Mouse (Mus musculus) heart, embryonic 10.5 days (tissue): Measurements from ENCODE around the gene Pde1c. TPM values are rescaled to one million over a fixed set of nuclear protein-coding genes. Genes with fewer than 3 reads are reported as not detected.

ENCODE experiments used
- DNase-seq: peaks from one replicate; pipeline ENCODE4 v3.0.0-alpha.2; 2017; ENCODE audit warnings: low spot score
- H3K27ac ChIP-seq: fragments of 300-500 bp; sonication (generic); 2 replicates; pipeline ENCODE4 v1.5.1; 2016; ENCODE audit warnings: mild to moderate bottlenecking
- H3K27me3 ChIP-seq: fragments of 300-500 bp; sonication (generic); 2 replicates; pipeline ENCODE4 v1.6.1; 2016; ENCODE audit warnings: mild to moderate bottlenecking; ENCODE audit not compliant: poor library complexity, insufficient read depth, severe bottlenecking
- H3K36me3 ChIP-seq: fragments of 300-500 bp; sonication (generic); 2 replicates; pipeline ENCODE4 v1.6.1; 2016; ENCODE audit warnings: mild to moderate bottlenecking, moderate library complexity
- H3K4me1 ChIP-seq: fragments of 300-500 bp; sonication (generic); 2 replicates; pipeline ENCODE4 v1.6.1; 2016; ENCODE audit warnings: mild to moderate bottlenecking
- H3K4me3 ChIP-seq: fragments of 300-500 bp; sonication (generic); 2 replicates; pipeline ENCODE4 v1.5.1; 2016; ENCODE audit warnings: mild to moderate bottlenecking, moderate library complexity
- H3K9me3 ChIP-seq: fragments of 300-500 bp; sonication (generic); 2 replicates; pipeline ENCODE4 v1.6.1; 2016; ENCODE audit warnings: mild to moderate bottlenecking, moderate library complexity
- WGBS: fragments of 180-500 bp; shearing (Covaris S2); methylation state at CpG from one replicate; pipeline ENCODE4 v1.1.7; 2016; 5-methylcytosine and 5-hydroxymethylcytosine counted together
- polyA plus RNA-seq: library from polyadenylated mRNA; unstranded; fragments of >200 nt; fragmentation: Nextera tagmentation; extraction: Ambion mirVana; gene quantifications from 2 replicates; pipeline ENCODE4 v1.2.1, GENCODE M21; 2016

The Pde1c gene
- polyA plus RNA-seq, 1 experiment from 2014 or later: 2.2 TPM

DNA sequence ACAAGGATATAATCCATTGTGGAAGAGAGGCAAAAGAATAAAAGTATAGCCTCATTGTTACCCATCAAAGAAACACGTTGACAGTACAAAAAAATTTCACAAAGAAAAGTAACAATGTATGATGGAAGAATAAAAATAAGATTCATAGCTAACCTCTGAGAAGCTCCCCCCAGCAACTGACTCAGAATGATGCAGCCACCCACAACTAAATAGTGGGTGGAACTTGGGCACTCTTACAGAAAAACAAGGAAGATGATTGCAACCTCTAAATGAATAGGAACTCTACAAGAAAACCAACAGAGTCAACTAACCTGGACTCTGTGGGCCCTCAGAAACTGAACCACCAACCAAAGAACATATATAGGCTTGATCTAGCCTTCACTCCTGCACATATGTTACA is 293.4 kb downstream of the Pde1c start:
- no peaks in the 10 kb centered on the region for H3K4me1 ChIP-seq

DNA sequence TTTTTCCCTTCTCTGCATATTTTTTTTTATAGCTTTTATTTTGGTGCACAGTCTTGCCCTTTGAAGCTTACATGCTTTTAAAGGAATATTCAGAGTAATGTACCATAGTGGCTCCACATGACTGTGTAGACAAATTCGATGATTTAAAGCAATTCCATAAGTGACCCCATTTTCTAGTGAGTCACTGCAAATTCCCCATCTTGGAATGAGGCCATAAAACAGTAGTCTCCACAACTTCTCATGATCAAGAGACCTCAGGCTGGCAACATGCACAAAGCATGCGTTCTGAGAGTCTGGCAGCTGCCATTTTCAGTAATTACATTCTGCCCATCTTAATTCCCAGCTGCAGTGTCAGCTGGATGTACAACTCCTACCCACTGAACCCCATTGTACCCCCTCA is 297.2 kb downstream of the Pde1c start:
- H3K27me3 ChIP-seq: no peaks in the 10 kb centered on the region
- no peaks in the 10 kb centered on the region for H3K36me3 ChIP-seq
- 80% methylated on average over 2 of the region's 2 CpGs for whole genome bisulfite sequencing
- no peak for DNase-seq
- H3K4me3 ChIP-seq: no peak overlapping the region
- H3K27ac ChIP-seq: no peak overlapping the region
- H3K9me3 ChIP-seq: no peaks in the 10 kb centered on the region
- no peaks in the 10 kb centered on the region for H3K4me1 ChIP-seq

More for the DNA sequence above, 293.4 kb downstream of the Pde1c start:
- DNase-seq: no peak
- Histone ChIP-seq H3K27me3 (no peaks in the 10 kb centered on the region), H3K36me3 (no peaks in the 10 kb centered on the region), H3K9me3 (no peaks in the 10 kb centered on the region), H3K27ac (no peak overlapping the region), H3K4me3 (no peak overlapping the region)
- 73% methylated on average over 1 of the region's 1 CpGs for WGBS

DNA sequence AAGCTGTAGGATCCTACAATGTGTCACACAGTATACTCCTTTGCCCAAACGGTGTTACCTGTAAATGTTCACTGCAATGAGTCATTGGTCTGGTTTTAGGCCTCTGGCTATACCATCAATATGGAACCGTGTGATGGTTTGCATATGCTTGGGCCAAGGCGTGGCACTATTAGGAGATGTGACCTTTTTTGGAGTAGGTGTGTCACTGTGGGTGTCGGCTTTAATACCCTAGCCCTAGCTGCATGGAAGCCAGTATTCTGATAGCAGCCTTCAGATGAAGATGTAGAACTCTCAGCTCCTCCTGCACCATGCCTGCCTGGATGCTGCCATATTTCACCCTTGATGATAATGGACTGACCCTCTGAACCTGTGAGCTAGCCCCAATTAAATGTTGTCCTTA is 304.4 kb downstream of the Pde1c start:
- H3K4me3 ChIP-seq: no peak overlapping the region
- no peaks in the 10 kb centered on the region for H3K27me3 ChIP-seq
- H3K36me3 ChIP-seq: no peaks in the 10 kb centered on the region
- 88% methylated on average over 4 of the region's 4 CpGs for WGBS
- H3K9me3 ChIP-seq: no peaks in the 10 kb centered on the region
- DNase-seq: no peak
- H3K4me1 ChIP-seq: no peaks in the 10 kb centered on the region
- no peak overlapping the region for H3K27ac ChIP-seq

DNA sequence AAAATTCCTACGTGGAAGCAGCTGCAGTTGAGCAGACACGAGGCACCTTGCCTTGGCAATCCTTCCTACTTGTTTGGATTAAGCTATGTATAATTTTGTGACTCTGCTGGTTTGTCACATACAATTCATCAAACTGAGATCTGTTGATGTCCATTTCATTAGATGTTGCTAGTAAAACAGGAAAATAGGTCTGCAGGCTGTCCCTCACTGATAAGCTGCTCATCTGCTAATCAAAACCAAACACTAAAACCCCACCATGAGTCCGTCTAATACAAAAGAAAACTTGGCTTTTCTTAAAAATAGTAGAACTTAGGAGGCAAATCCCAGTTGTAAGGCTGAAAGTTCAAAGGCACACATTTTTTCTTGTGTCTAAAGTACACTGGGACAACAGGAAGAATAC is 308.8 kb downstream of the Pde1c start:
- 66% methylated on average over 3 of the region's 3 CpGs for WGBS
- Histone ChIP-seq H3K27me3 (no peaks in the 10 kb centered on the region), H3K9me3 (no peaks in the 10 kb centered on the region), H3K4me3 (no peak overlapping the region), H3K27ac (no peak overlapping the region), H3K4me1 (no peaks in the 10 kb centered on the region), H3K36me3 (no peaks in the 10 kb centered on the region)
- DNase-seq: no peak

DNA sequence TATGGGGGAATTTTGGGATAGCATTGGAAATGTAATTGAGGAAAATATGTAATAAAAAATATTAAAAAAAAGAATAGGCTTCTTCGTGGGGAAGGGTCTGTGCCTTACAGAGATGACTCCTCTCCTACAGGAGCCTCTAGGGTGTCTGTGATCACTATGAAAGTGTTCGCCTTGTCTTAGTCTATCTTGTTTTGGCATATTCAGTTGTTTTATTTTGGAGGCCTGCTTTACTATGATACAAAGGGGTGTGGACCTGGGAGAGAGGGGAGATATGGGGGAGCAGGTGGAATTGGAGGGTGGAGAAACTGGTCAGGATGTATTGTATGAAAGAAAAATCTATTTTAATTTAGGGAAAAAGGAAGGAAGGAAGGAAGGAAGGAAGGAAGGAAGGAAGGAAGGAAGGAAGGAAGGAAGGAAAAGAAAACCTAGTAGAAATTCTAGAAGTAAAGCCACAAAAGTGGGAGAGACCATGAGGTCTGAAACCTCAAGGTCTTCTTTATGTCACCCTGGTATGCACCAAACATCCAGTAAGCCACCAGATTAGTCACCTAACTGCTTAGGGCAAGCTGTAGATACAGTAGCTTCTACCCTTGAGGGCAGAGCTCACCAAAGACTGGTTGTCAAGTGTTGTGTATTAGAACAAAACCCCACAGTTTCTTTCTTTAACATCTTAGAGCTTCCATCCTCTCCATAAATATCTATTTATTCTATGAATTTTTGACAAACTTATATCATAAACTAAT is 311.2 kb downstream of the Pde1c start:
- Histone ChIP-seq H3K27me3 (no peaks in the 10 kb centered on the region), H3K4me3 (no peak overlapping the region), H3K9me3 (no peaks in the 10 kb centered on the region), H3K36me3 (no peaks in the 10 kb centered on the region), H3K27ac (no peak overlapping the region), H3K4me1 (no peaks in the 10 kb centered on the region)
- 83% methylated on average over 2 of the region's 2 CpGs for WGBS
- DNase-seq: no peak

DNA sequence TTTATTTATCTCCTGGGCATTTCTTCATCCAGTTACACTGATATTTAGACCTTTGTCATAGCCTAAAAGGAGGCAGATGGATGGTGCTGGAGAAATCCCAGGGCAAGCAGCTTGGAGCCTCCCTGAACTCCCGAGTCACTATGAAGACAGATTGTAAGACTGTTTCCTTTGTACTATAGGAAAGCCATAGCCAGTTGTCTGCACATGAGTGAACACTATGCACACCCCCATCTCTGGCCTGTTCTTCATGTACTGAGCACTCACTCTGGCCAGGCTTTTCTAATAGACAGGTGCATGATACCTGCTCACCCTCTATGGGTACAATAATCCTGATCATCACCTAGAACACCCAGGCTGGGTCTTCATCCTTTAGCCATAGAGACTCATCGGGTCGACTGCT is 318.8 kb downstream of the Pde1c start:
- Histone ChIP-seq H3K27ac (no peak overlapping the region), H3K9me3 (no peaks in the 10 kb centered on the region), H3K36me3 (no peaks in the 10 kb centered on the region), H3K27me3 (no peaks in the 10 kb centered on the region), H3K4me1 (no peaks in the 10 kb centered on the region), H3K4me3 (no peak overlapping the region)
- WGBS: 79% methylated on average over 3 of the region's 3 CpGs
- DNase-seq: no peak

DNA sequence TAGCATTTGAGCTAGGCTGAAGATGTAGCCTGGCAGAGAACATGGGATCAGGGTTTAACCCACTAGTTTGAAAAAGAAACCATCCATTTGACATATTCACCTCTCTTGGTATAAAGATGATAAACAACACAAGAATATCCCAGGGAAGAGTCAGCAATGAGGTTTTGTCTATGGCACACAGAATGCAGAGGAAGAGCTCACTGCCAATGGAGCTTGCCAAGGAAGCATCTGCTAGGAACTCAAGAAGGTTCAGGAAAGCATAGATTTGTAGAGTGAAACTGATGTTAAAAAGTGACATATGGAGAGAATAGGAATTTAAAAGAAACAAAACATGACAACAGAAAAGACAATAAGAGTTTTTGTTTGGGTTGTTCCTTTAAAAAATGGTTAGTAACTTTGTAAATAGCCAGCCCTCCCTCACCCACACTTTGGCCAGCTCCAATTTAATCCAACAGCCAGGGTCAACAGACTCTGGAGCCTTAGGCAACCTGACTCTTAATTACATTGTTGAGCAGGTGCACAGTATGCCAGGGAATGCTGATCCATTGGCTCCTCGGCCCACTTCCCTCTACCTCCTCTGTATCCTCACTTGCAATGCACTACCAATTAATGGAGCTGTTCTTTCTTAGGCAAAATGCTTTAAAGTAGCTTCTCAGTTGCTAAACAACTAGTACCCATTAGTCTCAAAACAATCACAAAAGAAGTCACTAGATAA is 377.3 kb downstream of the Pde1c start:
- no peaks in the 10 kb centered on the region for H3K4me1 ChIP-seq
- no peaks in the 10 kb centered on the region for H3K36me3 ChIP-seq
- H3K27ac ChIP-seq: no peak overlapping the region
- DNase-seq: no peak
- H3K4me3 ChIP-seq: no peak overlapping the region
- H3K27me3 ChIP-seq: no peaks in the 10 kb centered on the region
- no peaks in the 10 kb centered on the region for H3K9me3 ChIP-seq
- 69% methylated on average over 1 of the region's 1 CpGs for WGBS

DNA sequence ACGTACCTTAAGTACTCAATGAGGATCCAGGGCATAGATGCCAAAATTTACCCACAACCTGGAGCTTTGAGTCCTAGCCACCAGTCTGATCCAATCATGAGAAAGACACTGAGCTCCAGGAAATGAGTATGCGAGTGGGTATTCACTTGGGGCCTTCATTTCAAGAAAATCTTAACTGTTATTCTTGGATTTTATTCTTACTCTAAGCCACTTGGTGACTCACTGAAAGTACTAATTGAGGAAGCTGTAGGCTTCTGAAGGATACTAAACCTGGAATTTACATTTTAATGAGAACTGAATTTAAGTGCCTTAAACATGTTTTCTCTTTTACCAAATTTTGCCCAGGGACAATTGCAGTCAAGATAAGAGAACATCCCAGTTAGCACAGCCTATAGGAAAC is 392.4 kb downstream of the Pde1c start:
- no peak overlapping the region for H3K27ac ChIP-seq
- H3K4me1 ChIP-seq: no peaks in the 10 kb centered on the region
- no peaks in the 10 kb centered on the region for H3K36me3 ChIP-seq
- WGBS: 84% methylated on average over 2 of the region's 2 CpGs
- H3K27me3 ChIP-seq: no peaks in the 10 kb centered on the region
- no peak overlapping the region for H3K4me3 ChIP-seq
- no peak for DNase-seq
- H3K9me3 ChIP-seq: no peaks in the 10 kb centered on the region

DNA sequence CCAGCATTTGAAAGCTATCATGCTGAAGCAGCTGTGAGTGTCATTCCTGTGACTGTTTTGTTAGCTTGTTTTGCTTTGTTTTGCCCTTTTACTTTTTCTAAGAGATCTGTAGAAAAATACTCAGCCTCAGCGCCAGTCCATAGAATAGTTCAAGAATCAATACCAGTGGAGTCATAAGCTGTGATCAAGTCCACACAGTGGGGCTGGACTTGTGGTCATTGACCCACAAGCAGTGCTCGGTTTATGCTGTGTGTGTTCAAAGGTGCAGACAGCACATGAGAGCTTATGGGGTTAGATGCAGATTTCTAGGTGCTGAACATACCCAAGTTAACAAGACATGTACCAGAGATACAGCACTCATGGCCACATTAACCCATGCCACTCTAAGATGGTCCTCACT is 396.7 kb downstream of the Pde1c start:
- no peak overlapping the region for H3K27ac ChIP-seq
- no peaks in the 10 kb centered on the region for H3K36me3 ChIP-seq
- no peaks in the 10 kb centered on the region for H3K9me3 ChIP-seq
- WGBS: 77% methylated on average over 2 of the region's 2 CpGs
- no peak for DNase-seq
- no peaks in the 10 kb centered on the region for H3K27me3 ChIP-seq
- no peak overlapping the region for H3K4me3 ChIP-seq
- H3K4me1 ChIP-seq: no peaks in the 10 kb centered on the region

DNA sequence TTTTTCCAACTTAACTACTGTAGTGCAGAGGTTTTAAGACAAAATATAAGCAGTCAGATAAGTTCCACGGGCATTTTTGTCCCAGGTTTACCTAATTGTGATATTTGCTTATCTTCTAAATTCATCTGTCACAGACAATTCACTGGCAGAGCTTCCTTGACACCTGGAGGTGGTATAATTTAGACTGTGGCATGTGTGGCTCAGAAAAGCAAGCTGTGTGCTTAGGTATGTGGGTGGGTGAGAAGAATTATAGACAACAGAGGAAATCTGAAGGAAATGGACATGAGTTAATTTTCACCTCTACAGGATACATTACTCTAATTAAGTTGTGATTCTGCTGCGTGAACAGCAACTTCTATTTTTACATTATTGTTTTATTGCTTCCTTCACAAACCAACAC is 400.2 kb downstream of the Pde1c start:
- H3K9me3 ChIP-seq: no peaks in the 10 kb centered on the region
- no peak overlapping the region for H3K27ac ChIP-seq
- WGBS: 75% methylated on average over 2 of the region's 2 CpGs
- DNase-seq: no peak
- no peaks in the 10 kb centered on the region for H3K36me3 ChIP-seq
- no peak overlapping the region for H3K4me3 ChIP-seq
- no peaks in the 10 kb centered on the region for H3K4me1 ChIP-seq
- no peaks in the 10 kb centered on the region for H3K27me3 ChIP-seq

DNA sequence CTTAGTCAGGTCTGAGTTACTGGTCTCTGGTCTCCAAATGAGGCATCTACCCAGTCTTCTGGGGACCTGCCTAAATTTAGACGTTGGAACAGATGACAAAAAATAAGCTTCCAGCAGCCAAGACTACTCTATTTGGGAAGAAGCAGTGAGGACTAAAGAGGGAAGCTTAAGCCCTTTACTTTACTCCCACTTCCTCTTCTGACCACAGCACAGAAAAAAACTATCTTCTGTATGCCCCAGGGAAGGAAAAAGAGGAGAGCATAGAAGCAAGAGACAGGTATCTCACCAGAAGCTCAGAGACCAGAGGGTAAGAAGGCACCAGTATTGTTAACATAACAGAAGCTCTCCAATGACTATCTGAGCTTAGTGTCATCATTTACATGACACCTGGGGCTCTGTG is 410.7 kb downstream of the Pde1c start:
- H3K27ac ChIP-seq: no peak overlapping the region
- H3K4me3 ChIP-seq: no peak overlapping the region
- H3K36me3 ChIP-seq: no peaks in the 10 kb centered on the region
- H3K9me3 ChIP-seq: no peaks in the 10 kb centered on the region
- no peaks in the 10 kb centered on the region for H3K27me3 ChIP-seq
- H3K4me1 ChIP-seq: no peaks in the 10 kb centered on the region
- no peak for DNase-seq
- WGBS: 68% methylated on average over 1 of the region's 1 CpGs

DNA sequence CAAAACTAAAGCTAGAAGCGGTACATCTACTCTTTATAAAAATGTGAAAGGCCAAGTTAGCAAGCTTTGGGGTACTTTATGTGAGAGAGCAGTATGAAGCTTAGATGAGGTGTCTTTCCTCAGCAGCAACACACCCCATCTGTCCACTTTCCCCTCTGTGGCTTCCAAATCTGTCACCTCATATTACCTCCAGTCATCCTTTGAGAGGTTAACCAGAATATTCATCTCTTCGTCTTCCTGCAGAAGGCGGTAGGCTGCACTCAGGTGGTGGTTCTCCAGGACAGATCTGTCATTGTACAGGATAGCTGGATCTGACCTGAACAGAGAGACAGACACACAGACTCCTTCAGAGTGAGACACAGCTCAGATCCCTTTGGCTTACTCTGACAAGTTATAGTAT is 412.1 kb downstream of the Pde1c start:
- WGBS: 80% methylated on average over 3 of the region's 3 CpGs
- Histone ChIP-seq H3K27ac (no peak overlapping the region), H3K9me3 (no peaks in the 10 kb centered on the region), H3K27me3 (no peaks in the 10 kb centered on the region), H3K4me1 (no peaks in the 10 kb centered on the region), H3K36me3 (no peaks in the 10 kb centered on the region), H3K4me3 (no peak overlapping the region)
- DNase-seq: no peak

DNA sequence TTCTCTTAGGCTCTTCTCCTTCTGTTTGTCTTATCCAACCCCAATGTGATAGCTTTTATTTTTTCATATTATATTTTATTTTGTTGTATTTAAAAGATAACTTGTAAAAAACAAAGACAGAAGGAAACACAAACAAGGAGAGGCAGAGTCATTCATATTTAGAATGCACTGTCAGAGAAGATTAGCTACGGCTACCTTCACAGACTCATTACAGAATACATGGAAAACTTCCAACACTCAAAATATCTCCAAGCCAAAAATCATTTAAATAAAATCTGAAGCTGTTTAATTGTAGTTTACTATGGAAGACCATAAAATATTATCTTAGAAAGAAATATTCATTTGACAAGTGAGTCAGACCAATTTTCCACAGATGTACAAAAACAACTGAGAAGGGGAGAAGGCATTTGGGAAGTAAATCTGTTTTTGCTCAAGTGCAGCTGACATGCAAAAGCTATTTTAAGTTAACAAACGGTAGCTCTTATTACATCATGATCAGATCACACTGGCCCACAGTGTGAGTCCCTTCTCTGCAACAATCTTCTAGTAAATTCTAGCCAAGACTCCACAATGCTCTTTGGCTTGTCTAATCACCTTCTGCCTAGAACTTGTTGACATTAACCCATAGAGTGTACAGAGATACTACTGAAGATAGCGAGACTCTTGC is 438.3 kb downstream of the Pde1c start:
- Histone ChIP-seq H3K27ac (no peak overlapping the region), H3K9me3 (no peaks in the 10 kb centered on the region), H3K4me3 (no peak overlapping the region), H3K36me3 (no peaks in the 10 kb centered on the region), H3K27me3 (no peaks in the 10 kb centered on the region), H3K4me1 (no peaks in the 10 kb centered on the region)
- no peak for DNase-seq
- WGBS: 58% methylated on average over 3 of the region's 3 CpGs
